Mouse (Mus musculus): ENCODE measurements at regions not wholly inside any gene's neighbourhood (a gene's known extent, or its start where the extent isn't known, plus 50 kb on each side); places are given as distances from the start of the nearest gene placed in this dataset.

DNA sequence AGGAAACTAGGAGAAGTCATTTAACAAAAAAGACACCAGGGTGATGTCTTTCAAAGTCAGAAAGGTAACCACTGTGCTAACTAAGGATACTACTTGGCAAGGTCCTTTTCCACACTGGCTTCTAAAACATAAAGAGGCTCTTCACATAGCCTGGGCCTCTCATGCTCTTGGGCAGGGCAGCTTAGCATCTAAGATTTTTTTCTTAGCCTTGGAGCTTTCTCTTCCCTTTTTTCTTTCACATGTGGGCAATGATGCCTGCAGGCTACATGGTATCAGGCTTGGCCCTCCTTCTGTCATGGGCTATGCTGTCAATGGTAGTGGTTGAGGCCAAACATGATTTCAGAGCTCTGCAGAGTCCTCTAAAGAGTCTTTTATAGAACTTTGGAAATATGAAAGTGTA, 60.6 kb downstream of the Serpinb6d start:
- no peak overlapping the region for H3K4me2 ChIP-seq
- H3K27ac ChIP-seq (ENCODE audit: poor library complexity, severe bottlenecking), result no peak overlapping the region
- no peaks in the 10 kb centered on the region; the same call in 1 of the 2 replicates for H3K9me3 ChIP-seq (replicated peaks)
- no peak for ATAC-seq (ENCODE audit: insufficient number of reproducible peaks, low FRiP score)
- no peaks in the 10 kb centered on the region for H3K36me3 ChIP-seq
- H3K27me3 ChIP-seq (replicated peaks), result no peaks in the 10 kb centered on the region
- H3K9ac ChIP-seq, result no peak overlapping the region
- H3K4me3 ChIP-seq, result no peak overlapping the region
- no peaks in the 10 kb centered on the region for H3K4me1 ChIP-seq (replicated peaks)

GRCm38 (mm10) chr13:33762293-33763125, 80.7 kb downstream of the Serpinb6e start:
- no peaks in the 10 kb centered on the region for H3K9me3 ChIP-seq (replicated peaks)
- WGBS, result 37% methylated on average over 18 of the region's 18 CpGs
- no peak for ATAC-seq (ENCODE audit: insufficient number of reproducible peaks, low FRiP score)
- H3K27me3 ChIP-seq (replicated peaks), result no peaks in the 10 kb centered on the region
- H3K9ac ChIP-seq, result no peak overlapping the region
- H3K4me3 ChIP-seq, result peak overlapping the region; percentile 31
- no peaks in the 10 kb centered on the region for H3K4me1 ChIP-seq (replicated peaks)
- H3K4me2 ChIP-seq, result peak overlapping the region; percentile 61
- no peak overlapping the region for H3K27ac ChIP-seq (ENCODE audit: poor library complexity, severe bottlenecking)
- H3K36me3 ChIP-seq, result no peaks in the 10 kb centered on the region

- H3K4me2 ChIP-seq, result no peak overlapping the region
- H3K27ac ChIP-seq (ENCODE audit: poor library complexity, severe bottlenecking), result no peak overlapping the region
- no peak overlapping the region for H3K9ac ChIP-seq
- WGBS, result 80% methylated on average over 14 of the region's 14 CpGs
- no peaks in the 10 kb centered on the region for H3K4me1 ChIP-seq (replicated peaks)
- H3K9me3 ChIP-seq (replicated peaks), result no peaks in the 10 kb centered on the region
- ATAC-seq (ENCODE audit: insufficient number of reproducible peaks, low FRiP score), result no peak
- H3K27me3 ChIP-seq (replicated peaks), result no peaks in the 10 kb centered on the region
- H3K4me3 ChIP-seq, result no peak overlapping the region
- no peaks in the 10 kb centered on the region for H3K36me3 ChIP-seq
These were observed 79.8 kb downstream of the Serpinb6e start for GRCm38 (mm10) chr13:33763295-33763916.
